In the genomic region with DNA sequence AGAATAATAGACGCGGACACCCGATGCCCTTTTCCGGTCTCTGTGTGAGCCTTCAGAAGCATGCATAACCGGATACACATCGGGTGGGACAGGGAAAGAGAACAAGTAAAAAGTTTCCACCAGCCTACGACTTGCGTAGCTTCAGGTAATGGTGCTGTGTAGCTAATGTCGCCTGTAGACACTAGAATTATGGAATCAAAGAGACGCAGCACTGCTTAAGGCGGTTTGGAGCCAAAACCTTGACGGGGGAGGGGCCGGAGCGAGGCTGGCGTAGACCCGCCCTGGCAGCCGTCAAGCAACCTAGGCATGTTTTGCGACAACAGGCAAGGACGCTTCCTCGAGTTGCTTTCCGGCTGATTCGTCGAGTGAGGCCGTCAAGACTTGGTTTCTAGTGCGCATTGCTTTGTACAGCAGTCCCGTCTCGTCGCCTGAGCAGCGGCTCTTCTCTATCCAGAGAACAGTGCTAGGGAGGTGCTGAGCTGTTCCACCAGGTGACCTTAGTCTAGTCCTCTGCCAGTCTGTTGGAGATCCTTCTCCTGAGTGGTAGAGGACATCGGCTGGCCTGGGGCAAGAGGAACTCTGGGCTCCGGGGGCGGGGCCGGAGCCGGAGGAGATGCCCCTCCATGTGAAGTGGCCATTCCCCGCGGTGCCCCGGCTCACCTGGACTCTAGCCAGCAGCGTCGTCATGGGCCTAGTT, we compare ENCODE assay signal across 8 mouse cellular contexts. TPM values are rescaled to one million over a fixed set of nuclear protein-coding genes. Genes with fewer than 3 reads are reported as not detected.
DNase-seq lines count a peak whose midpoint lies in the region; ATAC-seq and TF ChIP-seq lines count a peak whose summit lies in the region.

No protein-coding gene starts in this region.

- 19% methylated on average over 39 of the region's 39 CpGs for WGBS in hindbrain, embryonic 16.5 days
- 31% methylated on average over 31 of the region's 39 CpGs for WGBS in macrophage (ENCODE audit: missing documents)

- DNase-seq in T-cell, adult 2 months (ENCODE audit: low spot score) = peak; percentile 88
- peak; percentile 40 to 80 for DNase-seq in cerebellum, postnatal 4 days (ENCODE audit: low spot score in 2 of 2)
- peak; percentile 89 for DNase-seq in gastrocnemius, adult 18-20 months (ENCODE audit: low spot score)
- peak; percentile 84 to 85 for DNase-seq in left cerebral cortex, adult 2 months (ENCODE audit: extremely low spot score in 1 of 2, low spot score in 2 of 2)
- DNase-seq in right cerebral cortex, adult 18-20 months = peak; percentile 88
- DNase-seq in urinary bladder, adult 2 months (ENCODE audit: low spot score) = peak; percentile 62

- H3K27ac ChIP-seq in hindbrain, embryonic 16.5 days (ENCODE audit: low read depth, low read length) = peak overlapping the region; percentile 83
- H3K27ac ChIP-seq in left cerebral cortex, adult 2 months = peak overlapping the region; percentile 81
- H3K27ac ChIP-seq in macrophage = peak overlapping the region; percentile 78

- intact Hi-C loops in left cerebral cortex, adult 2 months (cut with DNase I) = loop anchor here (2.0 kb wide), 1 partner anchor 14 kb away; the partner anchor contains the start of gene Atp6ap1

- H3K4me3 ChIP-seq in hindbrain, embryonic 16.5 days (ENCODE audit: low read length) = peak overlapping the region; percentile 56
- peak overlapping the region; percentile 63 for H3K4me3 ChIP-seq in left cerebral cortex, adult 2 months
- H3K4me3 ChIP-seq in macrophage (ENCODE audit: inconsistent target) = peak overlapping the region; percentile 58

- H3K9ac ChIP-seq in hindbrain, embryonic 16.5 days (ENCODE audit: low read depth, low read length) = peak overlapping the region; percentile 75

- no peaks in the 10 kb centered on the region for H3K9me3 ChIP-seq in hindbrain, embryonic 16.5 days (ENCODE audit: control insufficient read depth, low read length)

- peaks cover 3% of the 10 kb centered on the region for H3K4me1 ChIP-seq in hindbrain, embryonic 16.5 days (ENCODE audit: control insufficient read depth, insufficient read depth, low read depth, low read length)

- no peaks in the 10 kb centered on the region for H3K27me3 ChIP-seq in hindbrain, embryonic 16.5 days (replicated peaks; ENCODE audit: control insufficient read depth, insufficient read depth, low read length)

- peaks cover 57% of the 10 kb centered on the region for H3K79me2 ChIP-seq in macrophage (ENCODE audit: inconsistent target)

- peak; percentile 87 for ATAC-seq in hindbrain, embryonic 16.5 days

- H3K36me3 ChIP-seq in hindbrain, embryonic 16.5 days (ENCODE audit: control insufficient read depth, insufficient read depth, low read length) = no peaks in the 10 kb centered on the region
- no peaks in the 10 kb centered on the region for H3K36me3 ChIP-seq in macrophage (ENCODE audit: inconsistent target)

- peak overlapping the region; percentile 74 for H3K4me2 ChIP-seq in hindbrain, embryonic 16.5 days (ENCODE audit: low read length)

- no peak for TF ChIP-seq CTCF in left cerebral cortex, adult 2 months (IDR thresholded peaks at IDR 0.05)

RNA-seq across cellular contexts. Expression of gene Dnase1l1, which starts 0.4 kb away (rescaled TPM):
- 100 to 1,000 TPM; 114 to 124 TPM for total RNA-seq in gastrocnemius, adult 18-20 months (2021)
- 4.4 and 4.7 TPM in 2 replicates for polyA plus RNA-seq in hindbrain, embryonic 16.5 days (2015; fragmentation: Nextera tagmentation; extraction: Ambion mirVana)
- total RNA-seq in left cerebral cortex, adult 2 months (2021) = 1 to 10 TPM; 2.2 to 2.9 TPM
- 100 to 1,000 TPM in 22 of 26 experiments, 10 to 100 TPM in 4; 60.1 to 434 (median 170) TPM for total RNA-seq in macrophage (2018; cell fraction: chromatin; rRNA removed)
- total RNA-seq in macrophage (2018; cell fraction: cytosol; rRNA removed) = 100 to 1,000 TPM in 14 of 26 experiments, 10 to 100 TPM in 12; 66.9 to 209 (median 135) TPM
- 100 to 1,000 TPM in 25 of 26 experiments, 10 to 100 TPM in 1; 63.1 to 361 (median 189) TPM for total RNA-seq in macrophage (2018; cell fraction: nucleus; rRNA removed)
- polyA plus RNA-seq in macrophage (2018) = 142 to 185 TPM (median 160 TPM) in 3 replicates
- polyA plus RNA-seq in urinary bladder, adult 2 months (2012; rRNA removed) = 36.1 and 44.7 TPM in 2 replicates

RNA-seq across cellular contexts. Expression of gene Taz, which starts 0.8 kb away (rescaled TPM):
- total RNA-seq in gastrocnemius, adult 18-20 months (2021) = 10 to 100 TPM; 40.2 to 47.4 TPM
- 78.4 and 79.0 TPM in 2 replicates for polyA plus RNA-seq in hindbrain, embryonic 16.5 days (2015; fragmentation: Nextera tagmentation; extraction: Ambion mirVana)
- 10 to 100 TPM; 60.9 to 64.9 TPM for total RNA-seq in left cerebral cortex, adult 2 months (2021)
- total RNA-seq in macrophage (2018; cell fraction: chromatin; rRNA removed) = 100 to 1,000 TPM; 104 to 317 (median 236) TPM
- 10 to 100 TPM; 25.9 to 47.8 (median 34.0) TPM for total RNA-seq in macrophage (2018; cell fraction: cytosol; rRNA removed)
- 100 to 1,000 TPM in 17 of 26 experiments, 10 to 100 TPM in 9; 72.1 to 202 (median 116) TPM for total RNA-seq in macrophage (2018; cell fraction: nucleus; rRNA removed)
- 20.9 to 53.4 TPM (median 35.7 TPM) in 3 replicates for polyA plus RNA-seq in macrophage (2018)
- 106 and 145 TPM in 2 replicates for polyA plus RNA-seq in urinary bladder, adult 2 months (2012; rRNA removed)

RNA-seq across cellular contexts. Expression of gene Rpl10, which starts 11.9 kb away (rescaled TPM):
- 100 to 1,000 TPM; 172 to 189 TPM for total RNA-seq in gastrocnemius, adult 18-20 months (2021)
- polyA plus RNA-seq in hindbrain, embryonic 16.5 days (2015; fragmentation: Nextera tagmentation; extraction: Ambion mirVana) = 342 and 444 TPM in 2 replicates
- 100 to 1,000 TPM; 151 to 163 TPM for total RNA-seq in left cerebral cortex, adult 2 months (2021)
- total RNA-seq in macrophage (2018; cell fraction: chromatin; rRNA removed) = 100 to 1,000 TPM; 240 to 849 (median 429) TPM
- total RNA-seq in macrophage (2018; cell fraction: cytosol; rRNA removed) = 1,000 to 10,000 TPM in 25 of 26 experiments, 100 to 1,000 TPM in 1; 953 to 2,648 (median 1,502) TPM
- 100 to 1,000 TPM; 320 to 785 (median 447) TPM for total RNA-seq in macrophage (2018; cell fraction: nucleus; rRNA removed)
- polyA plus RNA-seq in macrophage (2018) = 1,104 to 3,117 TPM (median 2,186 TPM) in 3 replicates
- polyA plus RNA-seq in urinary bladder, adult 2 months (2012; rRNA removed) = 2,380 and 2,941 TPM in 2 replicates

RNA-seq across cellular contexts. Expression of gene Atp6ap1, which starts 14.4 kb away (rescaled TPM):
- total RNA-seq in gastrocnemius, adult 18-20 months (2021) = 10 to 100 TPM; 92.1 to 95.3 TPM
- polyA plus RNA-seq in hindbrain, embryonic 16.5 days (2015; fragmentation: Nextera tagmentation; extraction: Ambion mirVana) = 331 and 347 TPM in 2 replicates
- 100 to 1,000 TPM; 320 to 341 TPM for total RNA-seq in left cerebral cortex, adult 2 months (2021)
- total RNA-seq in macrophage (2018; cell fraction: chromatin; rRNA removed) = 100 to 1,000 TPM; 140 to 359 (median 189) TPM
- total RNA-seq in macrophage (2018; cell fraction: cytosol; rRNA removed) = 100 to 1,000 TPM; 265 to 543 (median 382) TPM
- total RNA-seq in macrophage (2018; cell fraction: nucleus; rRNA removed) = 100 to 1,000 TPM; 169 to 893 (median 538) TPM
- polyA plus RNA-seq in macrophage (2018) = 423 to 572 TPM (median 484 TPM) in 3 replicates
- 213 and 234 TPM in 2 replicates for polyA plus RNA-seq in urinary bladder, adult 2 months (2012; rRNA removed)

RNA-seq across cellular contexts. Expression of gene Gdi1, which starts 22.3 kb away (rescaled TPM):
- 10 to 100 TPM; 27.9 to 35.9 TPM for total RNA-seq in gastrocnemius, adult 18-20 months (2021)
- 978 and 991 TPM in 2 replicates for polyA plus RNA-seq in hindbrain, embryonic 16.5 days (2015; fragmentation: Nextera tagmentation; extraction: Ambion mirVana)
- total RNA-seq in left cerebral cortex, adult 2 months (2021) = 100 to 1,000 TPM; 596 to 607 TPM
- total RNA-seq in macrophage (2018; cell fraction: chromatin; rRNA removed) = 100 to 1,000 TPM; 203 to 511 (median 413) TPM
- 10 to 100 TPM; 33.9 to 70.2 (median 44.3) TPM for total RNA-seq in macrophage (2018; cell fraction: cytosol; rRNA removed)
- total RNA-seq in macrophage (2018; cell fraction: nucleus; rRNA removed) = 100 to 1,000 TPM; 189 to 669 (median 375) TPM
- polyA plus RNA-seq in macrophage (2018) = 40.7 to 86.1 TPM (median 74.6 TPM) in 3 replicates
- polyA plus RNA-seq in urinary bladder, adult 2 months (2012; rRNA removed) = 251 and 365 TPM in 2 replicates

Comparison
In these comparisons a context has a peak if more than half of its experiments do, and no peak if none do; other contexts are left out.
1. Peak in every context shown above with its lines: DNase-seq, ATAC-seq, H3K4me3 ChIP-seq and H3K27ac ChIP-seq.